Mouse (Mus musculus) thymus, adult 2 months (tissue): Measurements from ENCODE around the gene Rasa4.

ENCODE experiments used
- CTCF ChIP-seq: fragments of 200-500 bp; IDR thresholded peaks from 2 replicates; pipeline ENCODE4 v1.5.1; 2012; ENCODE audit warnings: mild to moderate bottlenecking, control low read depth, low read length, moderate library complexity, borderline replicate concordance; ENCODE audit not compliant: control insufficient read depth, poor library complexity, insufficient read depth; ENCODE audit errors: extremely low read depth
- POLR2A ChIP-seq: fragments of 200-500 bp; IDR thresholded peaks from 2 replicates; pipeline ENCODE4 v1.6.1; 2012; ENCODE audit warnings: mild to moderate bottlenecking, low read length, control low read depth, moderate library complexity; ENCODE audit not compliant: control insufficient read depth, poor library complexity, insufficient read depth; ENCODE audit errors: extremely low read depth

GRCm38 (mm10) chr5:136044865-136045264 is 38.9 kb upstream of the Rasa4 start:
- TF ChIP-seq CTCF (0 out of 2 replicates have a peak, but pooled peaks have one; percentile 30), POLR2A (no peak)
